Mouse (Mus musculus): Measurements from ENCODE around the gene Gm7347. TPM values are rescaled to one million over a fixed set of nuclear protein-coding genes. Genes with fewer than 3 reads are reported as not detected.

The Gm7347 gene
- polyA plus RNA-seq, 1 experiment from 2014 or later = 0.10 TPM

Other genes starting within 250 kb of the Gm7347 start
- not detected in 2 replicates for gene Gm21663, start 116.2 kb downstream of the Gm7347 start, polyA plus RNA-seq (2015; fragmentation: Nextera tagmentation; extraction: Ambion mirVana)
- gene Gm21671, start 104.2 kb downstream of the Gm7347 start, polyA plus RNA-seq (2015; fragmentation: Nextera tagmentation; extraction: Ambion mirVana) = 0.10 TPM in 1 of 2 replicates, not detected in the other
- 0.09 and 0.10 TPM in 2 replicates for gene Gm21680, start 85.9 kb downstream of the Gm7347 start, polyA plus RNA-seq (2015; fragmentation: Nextera tagmentation; extraction: Ambion mirVana)
- gene Gm21698, start 69.9 kb downstream of the Gm7347 start, polyA plus RNA-seq (2015; fragmentation: Nextera tagmentation; extraction: Ambion mirVana) = 0.11 TPM in 1 of 2 replicates, not detected in the other
- gene Gm1979, start 53.8 kb downstream of the Gm7347 start, polyA plus RNA-seq (2015; fragmentation: Nextera tagmentation; extraction: Ambion mirVana) = 0.09 TPM in 1 of 2 replicates, not detected in the other
- gene Gm5862, start 35.7 kb downstream of the Gm7347 start, polyA plus RNA-seq (2015; fragmentation: Nextera tagmentation; extraction: Ambion mirVana) = not detected in 2 replicates
- 0.13 TPM in 1 of 2 replicates, not detected in the other for gene Speer4a, start 19.0 kb downstream of the Gm7347 start, polyA plus RNA-seq (2015; fragmentation: Nextera tagmentation; extraction: Ambion mirVana)
- not detected in 2 replicates for gene Gm10471, start 30.7 kb upstream of the Gm7347 start, polyA plus RNA-seq (2015; fragmentation: Nextera tagmentation; extraction: Ambion mirVana)
- 0.13 TPM in 1 of 2 replicates, not detected in the other for gene 5031410I06Rik, start 46.8 kb upstream of the Gm7347 start, polyA plus RNA-seq (2015; fragmentation: Nextera tagmentation; extraction: Ambion mirVana)
- 0.09 TPM in 1 of 2 replicates, not detected in the other for gene Gm10220, start 62.8 kb upstream of the Gm7347 start, polyA plus RNA-seq (2015; fragmentation: Nextera tagmentation; extraction: Ambion mirVana)
- gene Gm7361, start 199.1 kb upstream of the Gm7347 start, polyA plus RNA-seq (2015; fragmentation: Nextera tagmentation; extraction: Ambion mirVana) = 0.05 TPM in 1 of 2 replicates, not detected in the other